In the genomic region with DNA sequence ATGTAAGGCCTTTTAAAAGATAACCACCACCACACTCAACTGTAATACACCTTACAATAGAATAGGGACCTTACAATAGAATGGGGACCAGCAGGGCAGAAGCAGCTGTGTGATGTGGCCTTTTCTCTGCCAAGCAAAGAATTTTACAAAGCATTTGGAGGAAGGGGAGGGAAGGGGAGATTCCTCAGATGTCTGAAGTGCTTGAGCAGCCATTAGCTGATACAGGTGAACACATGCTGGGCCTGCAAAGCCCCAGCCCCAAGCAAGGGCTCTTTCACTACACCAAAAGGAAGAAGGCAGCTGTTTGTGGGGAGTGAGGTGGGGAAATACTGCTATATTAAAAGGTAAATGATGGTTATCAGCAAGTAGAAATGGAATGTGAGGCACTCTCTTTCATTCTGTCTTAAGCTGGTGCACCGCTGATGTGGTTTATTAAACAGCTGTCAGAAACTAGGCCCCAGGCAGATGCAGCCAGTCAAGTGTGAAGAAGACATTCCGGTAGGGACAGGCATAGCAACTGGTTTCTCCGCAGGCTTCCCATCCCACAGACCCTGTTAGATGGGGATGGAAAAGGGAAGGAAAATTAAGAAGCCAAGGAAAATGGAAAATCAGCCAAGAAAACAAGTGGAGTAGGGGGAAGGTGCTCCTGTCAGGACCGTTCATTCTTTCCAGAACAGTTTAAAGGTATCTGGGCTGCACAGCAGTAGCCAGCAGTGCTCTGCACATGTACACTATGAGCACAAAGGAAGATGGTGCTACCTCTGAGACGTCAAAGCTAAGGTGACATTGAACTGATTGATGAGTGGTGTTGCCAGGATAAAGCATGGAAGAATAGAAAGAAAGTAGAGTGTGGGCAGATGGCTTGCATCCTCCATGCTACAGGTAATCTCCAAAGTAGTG, we compare ENCODE assay signal across 15 mouse cellular contexts.
DNase-seq lines count a peak whose midpoint lies in the region; ATAC-seq lines count a peak whose summit lies in the region.
"Had no signal": no experiment of that assay in that cellular context is flagged by ENCODE, and none has a peak within 500 bp of the region (broad histone marks: within the 10 kb centered on the region; RNA-seq: fewer than 3 reads in every experiment).

No protein-coding gene starts in this region.

- 46% methylated on average over 5 of the region's 5 CpGs for WGBS in kidney, embryonic 15.5 days
- WGBS in hindbrain, embryonic 10.5 days = 39% methylated on average over 5 of the region's 5 CpGs

- H3K9me3 ChIP-seq in kidney, embryonic 15.5 days (replicated peaks) = no peaks in the 10 kb centered on the region
- H3K9me3 ChIP-seq in hindbrain, embryonic 10.5 days = no peaks in the 10 kb centered on the region
- H3K9me3 ChIP-seq: G1E; limb, embryonic 13.5 days had no signal

- no peaks in the 10 kb centered on the region for H3K27me3 ChIP-seq in kidney, embryonic 15.5 days
- H3K27me3 ChIP-seq in hindbrain, embryonic 10.5 days (ENCODE audit: insufficient read depth, poor library complexity, severe bottlenecking) = peaks cover 8% of the 10 kb centered on the region; the same call in 1 of the 2 replicates

- no peak overlapping the region for H3K27ac ChIP-seq in kidney, embryonic 15.5 days
- H3K27ac ChIP-seq in hindbrain, embryonic 10.5 days = peak overlapping the region; percentile 45
- H3K27ac ChIP-seq: kidney, postnatal 0 days; limb, embryonic 13.5 days had no signal

- H3K4me1 ChIP-seq in kidney, embryonic 15.5 days = peaks cover 10% of the 10 kb centered on the region
- H3K4me1 ChIP-seq in hindbrain, embryonic 10.5 days (replicated peaks) = peaks cover 23% of the 10 kb centered on the region

- H3K36me3 ChIP-seq in kidney, embryonic 15.5 days = no peaks in the 10 kb centered on the region
- no peaks in the 10 kb centered on the region for H3K36me3 ChIP-seq in hindbrain, embryonic 10.5 days
- H3K36me3 ChIP-seq: G1E; limb, embryonic 13.5 days had no signal

- no peak overlapping the region for H3K4me2 ChIP-seq in kidney, embryonic 15.5 days
- H3K4me2 ChIP-seq: limb, embryonic 13.5 days had no signal

- H3K9ac ChIP-seq in kidney, embryonic 15.5 days = no peak overlapping the region
- H3K9ac ChIP-seq: limb, embryonic 13.5 days; liver, postnatal 0 days had no signal

- DNase-seq in kidney, adult 18-20 months = no peak
- peak; percentile 20 for DNase-seq in hindbrain, embryonic 10.5 days (ENCODE audit: low spot score)
- peak; percentile 20 for DNase-seq in mesoderm, embryonic 11.5 days (ENCODE audit: low read depth, low spot score)
- DNase-seq in retina, embryonic 14.5 days (ENCODE audit: low spot score) = peak; percentile 47
- no peak for DNase-seq in lung, postnatal 4 days
- no peak for DNase-seq in left cerebral cortex, adult 18-20 months (ENCODE audit: low spot score in 2 of 2)
- DNase-seq: cerebellum, adult 9-10 months; heart, postnatal 10 days; layer of hippocampus, postnatal 36 days; liver, postnatal 0 days had no signal

- H3K4me3 ChIP-seq in kidney, embryonic 15.5 days (replicated peaks) = no peak overlapping the region
- no peak overlapping the region for H3K4me3 ChIP-seq in hindbrain, embryonic 10.5 days
- H3K4me3 ChIP-seq: limb, embryonic 13.5 days had no signal

- ATAC-seq in kidney, embryonic 15.5 days (replicated peaks; ENCODE audit: low FRiP score) = peak; percentile 89
- no peak for ATAC-seq in frontal cortex, adult (ENCODE audit: low TSS enrichment)
- ATAC-seq: liver, postnatal 0 days had no signal

Comparison
In these comparisons a context has a peak if more than half of its experiments do, and no peak if none do; other contexts are left out.
1. DNase-seq: peak in hindbrain, embryonic 10.5 days (single experiment), mesoderm, embryonic 11.5 days (single experiment) and retina, embryonic 14.5 days (single experiment); none in kidney, adult 18-20 months (single experiment), lung, postnatal 4 days (0 of 2) and left cerebral cortex, adult 18-20 months (0 of 2).